Mouse (Mus musculus) olfactory bulb, adult 2 months (tissue): ENCODE measurements around the gene Mrpl52.

Source experiments
- CTCF ChIP-seq: fragments of 200-500 bp; IDR thresholded peaks from 2 replicates; pipeline ENCODE4 v1.5.1; 2012; ENCODE audit warnings: low read depth, mild to moderate bottlenecking, low read length, moderate library complexity; ENCODE audit not compliant: insufficient read depth
- POLR2A ChIP-seq: fragments of 200-500 bp; IDR thresholded peaks from 2 replicates; pipeline ENCODE4 v1.6.1; 2012; ENCODE audit warnings: mild to moderate bottlenecking, low read depth, low read length, moderate library complexity; ENCODE audit not compliant: insufficient read depth

- no peak for TF ChIP-seq CTCF
- TF ChIP-seq POLR2A, result no peak
These were observed 25.0 kb upstream of the Mrpl52 start for GRCm38 (mm10) chr14:54401723-54402122.
